Mouse (Mus musculus) liver, postnatal 0 days (tissue): ENCODE measurements around the gene Nol4l. TPM values are rescaled to one million over a fixed set of nuclear protein-coding genes. Genes with fewer than 3 reads are reported as not detected.

Experiments
- ATAC-seq: fragments of 200-750 bp; cut with Nextera tagmentation; 2 replicates; pipeline ENCODE4 v1.8.0; 2017; ENCODE audit warnings: mild to moderate bottlenecking, moderate library complexity
- DNase-seq: peaks from one replicate; pipeline ENCODE4 v3.0.0-alpha.2; 2016
- H3K27ac ChIP-seq: fragments of 300-500 bp; sonication (generic); 2 replicates; pipeline ENCODE4 v1.5.1; 2014; ENCODE audit warnings: antibody characterized with exemption, moderate library complexity, mild to moderate bottlenecking, low read depth
- H3K27me3 ChIP-seq: fragments of 300-500 bp; sonication (generic); 2 replicates; pipeline ENCODE4 v1.6.1; 2014; ENCODE audit warnings: low read length, control low read depth, mixed read lengths; ENCODE audit not compliant: insufficient read depth
- H3K36me3 ChIP-seq: fragments of 300-500 bp; sonication (generic); replicated peaks from 2 replicates; pipeline ENCODE4 v1.6.1; 2014; ENCODE audit warnings: mild to moderate bottlenecking, control low read depth, low read length, moderate library complexity, mixed read lengths; ENCODE audit not compliant: insufficient read depth
- H3K4me1 ChIP-seq: fragments of 300-500 bp; sonication (generic); 2 replicates; pipeline ENCODE4 v1.6.1; 2014; ENCODE audit warnings: antibody characterized with exemption, mild to moderate bottlenecking, control low read depth; ENCODE audit not compliant: insufficient read depth
- H3K4me2 ChIP-seq: fragments of 300-500 bp; sonication (generic); 2 replicates; pipeline ENCODE4 v1.6.1; 2014; ENCODE audit warnings: low read depth, mild to moderate bottlenecking, low read length, moderate library complexity, mixed read lengths
- H3K4me3 ChIP-seq: fragments of 300-500 bp; sonication (generic); 2 replicates; pipeline ENCODE4 v1.5.1; 2014; ENCODE audit warnings: low read depth, low read length
- H3K9ac ChIP-seq: fragments of 300-500 bp; sonication (generic); replicated peaks from 2 replicates; pipeline ENCODE4 v1.6.1; 2014; ENCODE audit warnings: mild to moderate bottlenecking, moderate library complexity
- H3K9me3 ChIP-seq: fragments of 300-500 bp; sonication (generic); 2 replicates; pipeline ENCODE4 v1.6.1; 2016; ENCODE audit warnings: mild to moderate bottlenecking, control low read depth, low read length, mixed read lengths
- CTCF ChIP-seq: sonication (generic); IDR thresholded peaks from 2 replicates; pipeline ENCODE4 v1.5.1; 2016; ENCODE audit warnings: antibody characterized with exemption, low read depth
- EP300 ChIP-seq: IDR thresholded peaks from 2 replicates; pipeline ENCODE4 v1.6.1; 2016; ENCODE audit warnings: antibody characterized with exemption, low read depth, mild to moderate bottlenecking
- whole genome bisulfite sequencing: fragments of 180-500 bp; shearing (Covaris S2); extraction: QIAGEN DNeasy Blood & Tissue Kit; methylation state at CpG from one replicate; pipeline ENCODE4 v1.1.7; 2014; ENCODE audit not compliant: insufficient replicate concordance; 5-methylcytosine and 5-hydroxymethylcytosine counted together
- polyA plus RNA-seq: library from polyadenylated mRNA; unstranded; fragments of >200 nt; fragmentation: Nextera tagmentation; extraction: Ambion mirVana; gene quantifications from 2 replicates; pipeline ENCODE4 v1.2.1, GENCODE M21; 2015

The Nol4l gene
- polyA plus RNA-seq, 1 experiment from 2014 or later, result 1.7 TPM

GRCm38 (mm10) chr2:153425124-153425844 is 104.5 kb downstream of the Nol4l start:
- Histone ChIP-seq H3K4me1 (peaks cover 35% of the 10 kb centered on the region), H3K27me3 (no peaks in the 10 kb centered on the region), H3K9me3 (no peaks in the 10 kb centered on the region), H3K4me2 (peak overlapping the region; percentile 50; the same call in 1 of the 2 replicates), H3K9ac (no peak overlapping the region), H3K4me3 (no peak overlapping the region), H3K27ac (peak overlapping the region; percentile 69), H3K36me3 (peaks cover 2% of the 10 kb centered on the region; the same call in 1 of the 2 replicates)
- ATAC-seq, result no peak
- 60% methylated on average over 4 of the region's 4 CpGs for WGBS
- TF ChIP-seq CTCF, result no peak
- TF ChIP-seq EP300, result no peak
- no peak for DNase-seq

- TF ChIP-seq EP300, result peak; percentile 17; the same call in 1 of the 2 replicates
- no peak for TF ChIP-seq CTCF
- peak; percentile 66 for DNase-seq
- H3K4me3 ChIP-seq, result 0 out of 2 replicates have a peak overlapping the region, but pooled peaks have one; percentile 10
- peaks cover 7% of the 10 kb centered on the region; the same call in 1 of the 2 replicates for H3K36me3 ChIP-seq
- H3K9me3 ChIP-seq, result no peaks in the 10 kb centered on the region
- H3K4me1 ChIP-seq, result peaks cover 35% of the 10 kb centered on the region
- no peak overlapping the region; the same call in 1 of the 2 replicates for H3K9ac ChIP-seq
- peak; percentile 85 for ATAC-seq
- H3K4me2 ChIP-seq, result peak overlapping the region; percentile 50
- 57% methylated on average over 8 of the region's 8 CpGs for WGBS
- peak overlapping the region; percentile 69 for H3K27ac ChIP-seq
- no peaks in the 10 kb centered on the region for H3K27me3 ChIP-seq
These were observed 105.2 kb downstream of the Nol4l start for GRCm38 (mm10) chr2:153424557-153424956.

GRCm38 (mm10) chr2:153423113-153423512 is 106.7 kb downstream of the Nol4l start:
- 80% methylated on average over 3 of the region's 3 CpGs for WGBS
- ATAC-seq (no peak), DNase-seq (no peak)
- no peak for TF ChIP-seq CTCF
- TF ChIP-seq EP300, result no peak
- Histone ChIP-seq H3K27me3 (no peaks in the 10 kb centered on the region), H3K4me2 (no peak overlapping the region), H3K27ac (no peak overlapping the region), H3K4me1 (peaks cover 33% of the 10 kb centered on the region), H3K9ac (no peak overlapping the region), H3K4me3 (no peak overlapping the region), H3K9me3 (no peaks in the 10 kb centered on the region), H3K36me3 (peaks cover 21% of the 10 kb centered on the region)

GRCm38 (mm10) chr2:153422051-153422450 is 107.7 kb downstream of the Nol4l start:
- DNase-seq (no peak), ATAC-seq (no peak)
- 87% methylated on average over 5 of the region's 5 CpGs for WGBS

GRCm38 (mm10) chr2:153421233-153421632 is 108.5 kb downstream of the Nol4l start:
- Histone ChIP-seq H3K27me3 (no peaks in the 10 kb centered on the region), H3K4me3 (no peak overlapping the region), H3K9me3 (no peaks in the 10 kb centered on the region), H3K4me2 (no peak overlapping the region), H3K36me3 (peaks cover 38% of the 10 kb centered on the region), H3K27ac (no peak overlapping the region), H3K9ac (no peak overlapping the region), H3K4me1 (peaks cover 25% of the 10 kb centered on the region)
- no peak for DNase-seq
- ATAC-seq, result no peak
- TF ChIP-seq CTCF, result peak; percentile 50
- TF ChIP-seq EP300, result no peak

More at GRCm38 (mm10) chr2:153422051-153422450, 107.7 kb downstream of the Nol4l start:
- Histone ChIP-seq H3K4me3 (no peak overlapping the region), H3K27ac (no peak overlapping the region), H3K9ac (no peak overlapping the region), H3K4me1 (peaks cover 26% of the 10 kb centered on the region), H3K36me3 (peaks cover 32% of the 10 kb centered on the region), H3K4me2 (no peak overlapping the region), H3K9me3 (no peaks in the 10 kb centered on the region), H3K27me3 (no peaks in the 10 kb centered on the region)
- TF ChIP-seq CTCF (no peak), EP300 (no peak)

GRCm38 (mm10) chr2:153418381-153418780 is 111.4 kb downstream of the Nol4l start:
- TF ChIP-seq EP300 (no peak), CTCF (no peak)
- Histone ChIP-seq H3K9me3 (no peaks in the 10 kb centered on the region), H3K9ac (no peak overlapping the region), H3K4me3 (no peak overlapping the region), H3K27me3 (no peaks in the 10 kb centered on the region), H3K27ac (no peak overlapping the region), H3K4me2 (no peak overlapping the region), H3K36me3 (peaks cover 44% of the 10 kb centered on the region), H3K4me1 (no peaks in the 10 kb centered on the region)
- 71% methylated on average over 1 of the region's 1 CpGs for WGBS
- no peak for DNase-seq
- ATAC-seq, result no peak
